Mouse (Mus musculus) lung, embryonic 16.5 days (tissue): ENCODE results near the gene Rpl32. TPM values are rescaled to one million over a fixed set of nuclear protein-coding genes. Genes with fewer than 3 reads are reported as not detected.

ENCODE experiments used
- ATAC-seq: fragments of 200-750 bp; cut with Nextera tagmentation; 2 replicates; pipeline ENCODE4 v1.8.0; 2017; ENCODE audit warnings: low read depth, mild to moderate bottlenecking, moderate library complexity
- H3K27ac ChIP-seq: fragments of 300-500 bp; sonication (generic); 2 replicates; pipeline ENCODE4 v1.5.1; 2014; ENCODE audit warnings: mild to moderate bottlenecking, control low read depth, low read length
- H3K27me3 ChIP-seq: fragments of 300-500 bp; sonication (generic); 2 replicates; pipeline ENCODE4 v1.6.1; 2014; ENCODE audit warnings: low read depth, low read length, mixed read lengths; ENCODE audit not compliant: control insufficient read depth, insufficient read depth
- H3K36me3 ChIP-seq: fragments of 300-500 bp; sonication (generic); 2 replicates; pipeline ENCODE4 v1.6.1; 2014; ENCODE audit warnings: low read length; ENCODE audit not compliant: control insufficient read depth, insufficient read depth
- H3K4me1 ChIP-seq: fragments of 300-500 bp; sonication (generic); replicated peaks from 2 replicates; pipeline ENCODE4 v1.6.1; 2014; ENCODE audit warnings: low read length, mixed read lengths; ENCODE audit not compliant: control insufficient read depth, insufficient read depth
- H3K4me2 ChIP-seq: fragments of 300-500 bp; sonication (generic); 2 replicates; pipeline ENCODE4 v1.6.1; 2014; ENCODE audit warnings: low read depth, low read length, control low read depth
- H3K4me3 ChIP-seq: fragments of 300-500 bp; sonication (generic); 2 replicates; pipeline ENCODE4 v1.5.1; 2014; ENCODE audit warnings: mild to moderate bottlenecking, low read length, control low read depth
- H3K9ac ChIP-seq: fragments of 300-500 bp; sonication (generic); 2 replicates; pipeline ENCODE4 v1.6.1; 2014; ENCODE audit warnings: low read length, control low read depth
- H3K9me3 ChIP-seq: fragments of 300-500 bp; sonication (generic); 2 replicates; pipeline ENCODE4 v1.6.1; 2016; ENCODE audit warnings: low read length; ENCODE audit not compliant: control insufficient read depth
- WGBS: fragments of 180-500 bp; shearing (Covaris S2); extraction: QIAGEN DNeasy Blood & Tissue Kit; methylation state at CpG from one replicate; pipeline ENCODE4 v1.1.7; 2014; 5-methylcytosine and 5-hydroxymethylcytosine counted together
- polyA plus RNA-seq: library from polyadenylated mRNA; unstranded; fragments of >200 nt; fragmentation: Nextera tagmentation; extraction: Ambion mirVana; gene quantifications from 2 replicates; pipeline ENCODE4 v1.2.1, GENCODE M21; 2015

Gene Rpl32
- polyA plus RNA-seq, 1 experiment from 2014 or later, result 2,268 TPM

GRCm38 (mm10) chr6:115821216-115821993 lies 12.9 kb upstream of the Rpl32 start:
- Histone ChIP-seq H3K4me1 (no peaks in the 10 kb centered on the region), H3K9me3 (no peaks in the 10 kb centered on the region), H3K27me3 (no peaks in the 10 kb centered on the region), H3K27ac (no peak overlapping the region), H3K4me3 (no peak overlapping the region), H3K36me3 (no peaks in the 10 kb centered on the region), H3K4me2 (no peak overlapping the region), H3K9ac (no peak overlapping the region)
- 65% methylated on average over 8 of the region's 8 CpGs for WGBS
- ATAC-seq, result no peak

GRCm38 (mm10) chr6:115818129-115818528 lies 9.6 kb upstream of the Rpl32 start:
- H3K4me2 ChIP-seq, result no peak overlapping the region
- 59% methylated on average over 2 of the region's 2 CpGs for WGBS
- no peak overlapping the region for H3K27ac ChIP-seq
- no peaks in the 10 kb centered on the region for H3K36me3 ChIP-seq
- H3K4me1 ChIP-seq, result no peaks in the 10 kb centered on the region
- H3K9me3 ChIP-seq, result no peaks in the 10 kb centered on the region
- H3K27me3 ChIP-seq, result no peaks in the 10 kb centered on the region
- H3K4me3 ChIP-seq, result no peak overlapping the region
- H3K9ac ChIP-seq, result no peak overlapping the region
- no peak for ATAC-seq

DNA sequence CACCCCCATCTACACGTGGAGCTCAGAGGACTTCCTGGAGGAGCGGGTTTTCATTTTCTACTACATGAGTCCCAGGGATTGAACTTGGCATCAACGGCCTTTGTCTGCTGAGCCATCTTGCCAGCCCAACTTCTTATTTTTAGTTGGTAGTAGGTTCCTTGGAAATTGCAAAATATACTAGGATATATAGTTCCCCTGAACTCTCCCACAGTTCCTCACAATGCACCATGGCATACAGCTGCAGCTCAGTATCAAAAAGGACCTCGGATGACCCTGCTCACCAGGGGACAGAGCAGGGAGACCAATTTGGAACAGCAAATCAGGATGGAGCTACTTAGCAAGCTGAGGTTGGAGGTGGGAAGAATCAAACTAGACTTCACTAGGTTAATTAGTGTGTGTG lies 6.5 kb upstream of the Rpl32 start:
- H3K27me3 ChIP-seq, result no peaks in the 10 kb centered on the region
- no peak overlapping the region for H3K9ac ChIP-seq
- H3K4me3 ChIP-seq, result no peak overlapping the region
- H3K27ac ChIP-seq, result no peak overlapping the region
- WGBS, result 70% methylated on average over 4 of the region's 4 CpGs
- no peaks in the 10 kb centered on the region for H3K4me1 ChIP-seq
- no peak overlapping the region for H3K4me2 ChIP-seq
- ATAC-seq, result no peak
- H3K9me3 ChIP-seq, result no peaks in the 10 kb centered on the region
- no peaks in the 10 kb centered on the region for H3K36me3 ChIP-seq

DNA sequence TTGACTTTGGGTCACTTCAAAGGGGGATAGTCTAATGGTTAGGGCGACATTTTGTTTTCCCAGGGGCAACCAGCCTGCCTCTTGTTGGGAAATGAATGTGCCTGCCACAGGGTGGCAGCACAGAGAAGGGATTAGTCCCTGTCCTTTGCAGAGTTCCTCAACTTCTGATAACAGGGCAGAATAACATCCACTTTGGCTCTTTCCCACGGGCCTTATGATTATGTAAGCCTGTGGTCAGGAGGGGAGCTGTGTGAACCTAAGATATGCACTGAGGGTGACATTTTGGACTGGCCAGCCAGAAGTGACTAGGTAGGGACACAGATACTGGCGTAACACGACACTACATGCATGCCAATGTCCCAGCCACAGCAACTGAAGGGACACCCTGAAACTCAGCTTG lies 5.6 kb upstream of the Rpl32 start:
- no peaks in the 10 kb centered on the region for H3K9me3 ChIP-seq
- no peaks in the 10 kb centered on the region for H3K4me1 ChIP-seq
- no peak overlapping the region for H3K27ac ChIP-seq
- no peak overlapping the region for H3K4me3 ChIP-seq
- H3K4me2 ChIP-seq, result no peak overlapping the region
- WGBS, result 28% methylated on average over 4 of the region's 4 CpGs
- no peak overlapping the region; the same call in 1 of the 2 replicates for H3K9ac ChIP-seq
- H3K36me3 ChIP-seq, result no peaks in the 10 kb centered on the region
- ATAC-seq, result peak; percentile 32; the same call in 1 of the 2 replicates
- H3K27me3 ChIP-seq, result no peaks in the 10 kb centered on the region

GRCm38 (mm10) chr6:115811606-115812005 lies 3.1 kb upstream of the Rpl32 start:
- Histone ChIP-seq H3K27me3 (no peaks in the 10 kb centered on the region), H3K9me3 (no peaks in the 10 kb centered on the region), H3K27ac (no peak overlapping the region), H3K36me3 (peaks cover 7% of the 10 kb centered on the region; the same call in 1 of the 2 replicates), H3K4me1 (peaks cover 9% of the 10 kb centered on the region), H3K9ac (no peak overlapping the region), H3K4me3 (no peak overlapping the region), H3K4me2 (no peak overlapping the region)
- no peak for ATAC-seq
- WGBS, result 62% methylated on average over 8 of the region's 8 CpGs

DNA sequence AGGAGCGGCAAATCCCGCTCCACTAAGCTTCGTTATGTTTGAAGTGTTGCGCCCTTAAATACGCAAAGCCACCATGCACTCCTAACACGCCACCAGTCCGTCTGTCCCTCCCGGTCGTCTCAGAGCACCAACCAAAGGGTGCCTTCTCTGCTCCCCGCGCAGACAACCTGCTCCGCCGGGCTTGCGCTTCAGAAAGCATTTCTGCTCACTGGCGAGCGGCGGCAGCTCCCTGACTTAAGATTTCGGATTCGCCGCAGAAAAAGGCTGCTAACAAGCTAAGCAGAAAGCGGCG lies 405 bp downstream of the Rpl32 start:
- H3K36me3 ChIP-seq, result peaks cover 30% of the 10 kb centered on the region
- H3K4me3 ChIP-seq, result peak overlapping the region; percentile 100
- peaks cover 17% of the 10 kb centered on the region for H3K4me1 ChIP-seq
- WGBS, result under 1% methylated on average over 22 of the region's 22 CpGs
- no peak for ATAC-seq
- H3K27ac ChIP-seq, result peak overlapping the region; percentile 90
- peak overlapping the region; percentile 100 for H3K9ac ChIP-seq
- H3K27me3 ChIP-seq, result no peaks in the 10 kb centered on the region
- H3K4me2 ChIP-seq, result peak overlapping the region; percentile 93
- no peaks in the 10 kb centered on the region for H3K9me3 ChIP-seq

- WGBS, result 2% methylated on average over 15 of the region's 15 CpGs
Measured at GRCm38 (mm10) chr6:115807464-115808195, 917 bp downstream of the Rpl32 start.

GRCm38 (mm10) chr6:115804432-115805192 lies 3.9 kb downstream of the Rpl32 start:
- H3K4me3 ChIP-seq, result no peak overlapping the region
- H3K4me1 ChIP-seq, result peaks cover 17% of the 10 kb centered on the region
- peaks cover 43% of the 10 kb centered on the region for H3K36me3 ChIP-seq

More at GRCm38 (mm10) chr6:115807464-115808195, 917 bp downstream of the Rpl32 start:
- Histone ChIP-seq H3K4me3 (peak overlapping the region; percentile 100), H3K36me3 (peaks cover 31% of the 10 kb centered on the region), H3K9ac (peak overlapping the region; percentile 100), H3K27ac (peak overlapping the region; percentile 90), H3K9me3 (no peaks in the 10 kb centered on the region), H3K4me2 (peak overlapping the region; percentile 93), H3K27me3 (no peaks in the 10 kb centered on the region), H3K4me1 (peaks cover 17% of the 10 kb centered on the region)
- ATAC-seq, result no peak

More at GRCm38 (mm10) chr6:115804432-115805192, 3.9 kb downstream of the Rpl32 start:
- Histone ChIP-seq H3K9me3 (no peaks in the 10 kb centered on the region), H3K9ac (no peak overlapping the region), H3K27me3 (no peaks in the 10 kb centered on the region), H3K27ac (no peak overlapping the region), H3K4me2 (no peak overlapping the region)
- 58% methylated on average over 10 of the region's 10 CpGs for WGBS
- ATAC-seq, result no peak
